Mouse (Mus musculus): Measurements from ENCODE around the gene Acaa1a.

Gene Acaa1a

GRCm38 (mm10) chr9:119339558-119340211 is at the start of gene Acaa1a:
Acaa1a (plus strand) TSS chr9:119339676.
- peak; percentile 57 for DNase-seq (ENCODE audit: extremely low spot score)

- DNase-seq (ENCODE audit: extremely low spot score) = no peak
Observed at GRCm38 (mm10) chr9:119290791-119291190, 48.7 kb upstream of the Acaa1a start.

- DNase-seq (ENCODE audit: extremely low spot score) = no peak
Observed at GRCm38 (mm10) chr9:119297696-119298095, 41.8 kb upstream of the Acaa1a start.

GRCm38 (mm10) chr9:119298563-119298962 is 40.9 kb upstream of the Acaa1a start:
- DNase-seq (ENCODE audit: extremely low spot score) = no peak

GRCm38 (mm10) chr9:119305863-119306262 is 33.6 kb upstream of the Acaa1a start:
- no peak for DNase-seq (ENCODE audit: extremely low spot score)

GRCm38 (mm10) chr9:119309067-119309466 is 30.4 kb upstream of the Acaa1a start:
- DNase-seq (ENCODE audit: extremely low spot score) = no peak

GRCm38 (mm10) chr9:119313096-119313495 is 26.4 kb upstream of the Acaa1a start:
- DNase-seq (ENCODE audit: extremely low spot score) = no peak

- DNase-seq (ENCODE audit: extremely low spot score) = no peak
Observed at GRCm38 (mm10) chr9:119318891-119319290, 20.6 kb upstream of the Acaa1a start.

GRCm38 (mm10) chr9:119320446-119320845 is 19.0 kb upstream of the Acaa1a start:
- DNase-seq (ENCODE audit: extremely low spot score) = no peak

- DNase-seq (ENCODE audit: extremely low spot score) = no peak
Observed at GRCm38 (mm10) chr9:119320946-119321345, 18.5 kb upstream of the Acaa1a start.

- peak; percentile 27 for DNase-seq (ENCODE audit: extremely low spot score)
Observed at GRCm38 (mm10) chr9:119321392-119322229, 17.9 kb upstream of the Acaa1a start.

- DNase-seq (ENCODE audit: extremely low spot score) = peak; percentile 97
Observed at GRCm38 (mm10) chr9:119322289-119323259, 16.9 kb upstream of the Acaa1a start, which contains the start of gene Oxsr1. Oxsr1 (minus strand) TSS chr9:119322427.

- DNase-seq (ENCODE audit: extremely low spot score) = no peak
Observed at GRCm38 (mm10) chr9:119323260-119323645, 16.2 kb upstream of the Acaa1a start.

- DNase-seq (ENCODE audit: extremely low spot score) = no peak
Observed at GRCm38 (mm10) chr9:119324130-119324529, 15.3 kb upstream of the Acaa1a start.

- DNase-seq (ENCODE audit: extremely low spot score) = no peak
Observed at GRCm38 (mm10) chr9:119328488-119328887, 11.0 kb upstream of the Acaa1a start.

- DNase-seq (ENCODE audit: extremely low spot score) = no peak
Observed at GRCm38 (mm10) chr9:119330186-119330963, 9.1 kb upstream of the Acaa1a start.

GRCm38 (mm10) chr9:119334324-119334723 is 5.2 kb upstream of the Acaa1a start:
- no peak for DNase-seq (ENCODE audit: extremely low spot score)

GRCm38 (mm10) chr9:119334834-119335233 is 4.6 kb upstream of the Acaa1a start:
- DNase-seq (ENCODE audit: extremely low spot score) = no peak

GRCm38 (mm10) chr9:119335571-119335970 is 3.9 kb upstream of the Acaa1a start:
- no peak for DNase-seq (ENCODE audit: extremely low spot score)

GRCm38 (mm10) chr9:119337842-119338241 is 1.6 kb upstream of the Acaa1a start:
- no peak for DNase-seq (ENCODE audit: extremely low spot score)

GRCm38 (mm10) chr9:119338350-119338749 is 1.1 kb upstream of the Acaa1a start:
- DNase-seq (ENCODE audit: extremely low spot score) = no peak

Measured in embryo, embryonic 9.5 days (tissue).